Mouse (Mus musculus) gastrocnemius, adult 2 months (tissue): ENCODE measurements around the gene Sptssa. TPM values are rescaled to one million over a fixed set of nuclear protein-coding genes. Genes with fewer than 3 reads are reported as not detected.
"Not testable (repeated sequence)": the region's sequence is repeated elsewhere in the genome, so short reads cannot be mapped to it uniquely, and the experiment has no call there.

Experiments
- DNase-seq: peaks from one replicate; pipeline ENCODE4 v3.0.0; 2022
- H3K27ac ChIP-seq: fragments of 200-600 bp; 2 replicates; pipeline ENCODE4 v1.8.1; 2022; ENCODE audit warnings: mild to moderate bottlenecking
- H3K4me3 ChIP-seq: fragments of 200-600 bp; 2 replicates; pipeline ENCODE4 v1.8.1; 2022; ENCODE audit warnings: mild to moderate bottlenecking, moderate library complexity
- CTCF ChIP-seq: fragments of 200-600 bp; IDR thresholded peaks from 2 replicates; pipeline ENCODE4 v1.8.1; 2022; ENCODE audit warnings: antibody characterized with exemption, mild to moderate bottlenecking, moderate library complexity
- intact Hi-C: fragments of 180-260 bp; cut with DNase I; formaldehyde crosslinking; loops from one replicate; pipeline ENCODE4 v1.15.1; 2025
- total RNA-seq, 2 experiments: library from RNA; stranded (reverse); gene quantifications; 2 replicates each; pipeline ENCODE4 v1.2.3; 2021

The Sptssa gene
- total RNA-seq, 2 experiments from 2014 or later: 13.7 to 20.3 TPM

DNA sequence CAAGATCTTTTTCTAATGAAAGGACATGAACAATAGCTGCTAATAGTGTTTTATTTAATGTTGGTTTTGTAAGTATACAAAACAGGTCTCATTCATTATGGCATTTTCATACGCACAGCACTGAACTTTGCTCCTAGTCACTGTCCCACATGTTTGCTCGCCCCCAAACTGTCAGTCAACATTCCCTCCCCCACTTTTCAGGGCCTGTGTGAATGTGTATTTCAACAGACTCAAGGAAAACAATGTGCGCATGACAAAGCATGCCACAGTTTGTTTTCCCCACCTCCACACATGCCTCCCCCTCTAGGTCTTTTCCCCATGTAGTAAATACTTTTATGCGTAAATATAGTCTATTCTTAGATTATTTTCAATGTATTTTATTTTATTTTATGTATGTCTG, 14.9 kb upstream of the Sptssa start:
- Histone ChIP-seq H3K4me3 (no peak overlapping the region), H3K27ac (no peak overlapping the region)
- intact Hi-C loops: no loop called here
- no peak for TF ChIP-seq CTCF
- no peak for DNase-seq

DNA sequence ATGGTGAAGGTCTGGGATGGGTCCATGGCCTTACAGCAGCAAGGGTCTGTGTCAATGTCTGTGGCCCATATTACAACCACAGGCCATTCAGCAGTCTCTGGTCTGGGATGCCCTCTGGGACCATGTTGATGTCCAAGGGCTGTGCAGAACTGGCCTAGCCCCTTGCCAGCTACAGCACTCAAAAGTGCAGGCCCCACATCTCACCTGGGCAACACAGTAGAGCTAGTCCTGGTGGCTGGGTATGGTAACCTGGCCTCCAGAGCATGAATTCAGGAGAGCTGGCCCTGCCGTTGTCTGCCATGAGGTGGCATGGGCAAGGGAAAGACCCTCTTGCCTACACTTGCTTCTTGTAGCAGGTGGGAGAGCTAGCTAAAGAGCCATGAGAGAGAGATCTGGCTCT, 11.8 kb upstream of the Sptssa start:
- no peak for DNase-seq
- intact Hi-C loops: no loop called here
- TF ChIP-seq CTCF: no peak
- Histone ChIP-seq H3K27ac (no peak overlapping the region), H3K4me3 (no peak overlapping the region)

- no peak overlapping the region for H3K4me3 ChIP-seq
- TF ChIP-seq CTCF: no peak
- DNase-seq: no peak
- H3K27ac ChIP-seq: no peak overlapping the region
- intact Hi-C loops: no loop called here
Measured at GRCm38 (mm10) chr12:54665526-54665925, 9.2 kb upstream of the Sptssa start.

DNA sequence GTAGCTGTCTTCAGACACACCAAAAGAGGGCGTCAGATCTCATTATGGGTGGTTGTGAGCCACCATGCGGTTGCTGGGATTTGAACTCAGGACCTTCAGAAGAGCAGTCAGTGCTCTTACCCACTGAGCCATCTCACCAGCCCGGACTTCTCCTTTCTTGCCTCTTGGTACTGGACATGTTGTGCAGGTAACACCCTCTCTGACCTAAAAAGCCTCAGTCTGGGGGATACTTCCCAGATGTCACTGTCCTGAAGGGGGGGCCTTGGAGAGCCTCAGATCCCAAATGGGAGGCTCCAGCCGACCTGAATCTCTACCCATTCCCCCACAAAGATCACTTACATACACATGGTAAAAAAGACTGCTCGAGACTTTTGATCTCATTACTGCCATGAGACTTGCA, 5.1 kb upstream of the Sptssa start:
- intact Hi-C loops, H3K27ac ChIP-seq, H3K4me3 ChIP-seq, DNase-seq: not testable (repeated sequence)

DNA sequence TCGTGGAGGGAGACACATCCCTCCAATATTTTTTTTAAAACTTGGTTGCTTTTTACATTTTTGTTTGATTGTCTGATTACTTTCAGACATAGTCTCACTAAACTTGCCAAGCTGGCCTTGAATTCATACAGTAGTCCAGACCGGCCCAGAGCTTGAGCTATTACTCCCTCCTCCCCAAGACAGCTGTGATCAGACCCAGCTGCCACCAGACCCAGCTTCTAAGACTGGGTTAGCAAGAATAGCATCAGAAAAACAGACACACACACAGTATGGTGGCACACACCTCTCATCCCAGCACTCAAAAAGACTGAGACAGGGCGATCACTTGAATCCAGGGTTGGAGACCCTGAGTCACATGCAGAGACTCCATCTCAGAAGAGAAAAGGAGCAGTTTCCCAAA, 3.5 kb upstream of the Sptssa start:
- TF ChIP-seq CTCF: no peak
- Histone ChIP-seq H3K4me3 (no peak overlapping the region), H3K27ac (no peak overlapping the region)
- no peak for DNase-seq
- intact Hi-C loops: no loop called here

DNA sequence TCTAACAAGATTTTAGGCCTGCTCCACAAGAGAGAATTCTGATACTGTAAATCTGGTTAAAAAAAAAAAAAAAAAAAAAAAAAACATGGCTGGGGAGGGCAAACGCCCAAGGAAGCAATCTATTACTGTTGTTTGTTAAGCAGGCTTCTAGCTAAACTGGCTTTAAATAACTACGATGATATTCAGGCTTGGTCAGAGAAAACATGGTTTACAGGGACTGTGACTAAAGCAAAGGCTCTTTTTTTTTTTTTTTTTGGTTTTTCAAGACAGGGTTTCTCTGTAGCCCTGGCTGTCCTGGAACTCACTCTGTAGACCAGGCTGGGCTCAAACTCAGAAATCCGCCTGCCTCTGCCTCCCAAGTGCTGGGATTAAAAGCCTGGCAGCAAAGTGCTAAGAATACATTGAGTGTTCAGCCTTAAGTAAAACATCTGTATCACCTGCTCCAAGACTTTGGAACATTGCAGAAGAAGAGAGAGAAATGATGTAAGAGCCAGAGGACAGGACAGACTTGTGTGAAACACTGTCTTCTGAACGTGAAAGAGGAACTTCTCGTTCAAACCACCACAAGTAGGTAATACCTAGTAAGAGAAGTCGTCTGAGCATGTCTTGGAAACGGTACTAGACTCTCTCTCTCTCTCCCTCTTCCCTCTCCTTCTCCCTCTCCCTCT, 2.2 kb upstream of the Sptssa start:
- intact Hi-C loops: no loop called here
- no peak for TF ChIP-seq CTCF
- no peak for DNase-seq
- Histone ChIP-seq H3K27ac (no peak overlapping the region), H3K4me3 (no peak overlapping the region)

GRCm38 (mm10) chr12:54657951-54658350, 1.6 kb upstream of the Sptssa start:
- intact Hi-C loops: loop anchor here (2.0 kb wide), 1 partner anchor 37 kb away; the partner anchor contains the start of gene Eapp
- H3K27ac ChIP-seq: no peak overlapping the region
- H3K4me3 ChIP-seq: no peak overlapping the region
- no peak for DNase-seq
- TF ChIP-seq CTCF: no peak

DNA sequence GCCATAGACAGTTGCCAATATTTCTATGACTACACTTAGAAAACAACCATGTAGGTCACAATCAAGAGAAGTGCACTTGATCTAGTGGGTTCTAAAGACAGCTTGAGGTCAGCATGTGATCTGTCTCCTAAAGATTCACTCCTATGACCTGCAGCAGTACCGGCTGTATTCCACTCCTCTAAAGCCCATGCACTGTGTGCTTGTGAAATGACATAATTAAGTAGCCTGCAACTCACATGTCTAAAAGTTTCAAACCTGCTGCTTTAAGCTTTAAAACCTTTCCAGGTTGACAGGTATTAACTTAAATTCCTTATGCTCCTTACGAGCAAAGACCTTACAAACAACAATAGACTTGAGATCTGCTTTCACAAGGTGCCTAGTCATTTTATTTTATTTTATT, 853 bp upstream of the Sptssa start:
- Histone ChIP-seq H3K27ac (peak overlapping the region; percentile 96), H3K4me3 (peak overlapping the region; percentile 92)
- TF ChIP-seq CTCF: no peak
- DNase-seq: no peak
- intact Hi-C loops: loop anchor here (2.0 kb wide), 1 partner anchor 38 kb away; the partner anchor contains the start of gene Eapp

GRCm38 (mm10) chr12:54656039-54656395, 356 bp downstream of the Sptssa start:
- intact Hi-C loops: loop anchor here (2.0 kb wide), 1 partner anchor 39 kb away; the partner anchor contains the start of gene Eapp
- no peak for DNase-seq
- TF ChIP-seq CTCF: no peak
- Histone ChIP-seq H3K4me3 (peak overlapping the region; percentile 92), H3K27ac (peak overlapping the region; percentile 96)

- TF ChIP-seq CTCF: no peak
Measured at GRCm38 (mm10) chr12:54655292-54656038, 908 bp downstream of the Sptssa start.

GRCm38 (mm10) chr12:54654741-54655140, 1.6 kb downstream of the Sptssa start:
- peak overlapping the region; percentile 3 for H3K4me3 ChIP-seq
- intact Hi-C loops: no loop called here
- DNase-seq: no peak
- H3K27ac ChIP-seq: no peak overlapping the region; the same call in 1 of the 2 replicates
- no peak for TF ChIP-seq CTCF

More at GRCm38 (mm10) chr12:54655292-54656038, 908 bp downstream of the Sptssa start:
- no peak for DNase-seq
- H3K4me3 ChIP-seq: peak overlapping the region; percentile 92
- intact Hi-C loops: loop anchor here (2.0 kb wide), 1 partner anchor 39 kb away; the partner anchor contains the start of gene Eapp
- peak overlapping the region; percentile 96 for H3K27ac ChIP-seq

GRCm38 (mm10) chr12:54654141-54654540, 2.2 kb downstream of the Sptssa start:
- no peak overlapping the region for H3K27ac ChIP-seq
- intact Hi-C loops: no loop called here
- no peak overlapping the region for H3K4me3 ChIP-seq
- no peak for TF ChIP-seq CTCF
- no peak for DNase-seq

- H3K4me3 ChIP-seq: peak overlapping the region; percentile 28; the same call in 1 of the 2 replicates
- intact Hi-C loops: no loop called here
- no peak overlapping the region for H3K27ac ChIP-seq
- DNase-seq: no peak
- TF ChIP-seq CTCF: no peak
Measured at GRCm38 (mm10) chr12:54652346-54652745, 4.0 kb downstream of the Sptssa start.
